ENCODE assay signal across 9 mouse cellular contexts in genomic region chr11:82684676-82685075, GRCm38 (mm10).
DNase-seq lines count a peak whose midpoint lies in the region; ATAC-seq and TF ChIP-seq lines count a peak whose summit lies in the region.
"Had no signal": no experiment of that assay in that cellular context is flagged by ENCODE, and none has a peak within 500 bp of the region (broad histone marks: within the 10 kb centered on the region; RNA-seq: fewer than 3 reads in every experiment).

No protein-coding gene starts in this region.

- peak; percentile 50; the same call in 1 of the 2 replicates for ATAC-seq in hindbrain, embryonic 16.5 days
- no peak for ATAC-seq in hindbrain, embryonic 11.5 days (ENCODE audit: low FRiP score)
- no peak for ATAC-seq in lung, postnatal 0 days
- no peak for ATAC-seq in midbrain, embryonic 13.5 days

- no peak overlapping the region for H3K9ac ChIP-seq in hindbrain, embryonic 16.5 days (ENCODE audit: low read depth, low read length)
- no peak overlapping the region for H3K9ac ChIP-seq in hindbrain, embryonic 11.5 days (ENCODE audit: low read depth, low read length)
- no peak overlapping the region for H3K9ac ChIP-seq in lung, postnatal 0 days (replicated peaks; ENCODE audit: low read depth)
- no peak overlapping the region for H3K9ac ChIP-seq in midbrain, embryonic 13.5 days (replicated peaks)
- H3K9ac ChIP-seq: liver, embryonic 14.5 days had no signal

- no peak for TF ChIP-seq CTCF in lung, postnatal 0 days (IDR thresholded peaks at IDR 0.05)

- no peak for TF ChIP-seq EP300 in lung, postnatal 0 days (IDR thresholded peaks at IDR 0.05)

- H3K4me2 ChIP-seq in hindbrain, embryonic 16.5 days (ENCODE audit: low read length), result no peak overlapping the region
- no peak overlapping the region for H3K4me2 ChIP-seq in hindbrain, embryonic 11.5 days (replicated peaks; ENCODE audit: low read depth, low read length)
- no peak overlapping the region for H3K4me2 ChIP-seq in lung, postnatal 0 days (replicated peaks; ENCODE audit: low read depth, low read length)
- H3K4me2 ChIP-seq in midbrain, embryonic 13.5 days (replicated peaks), result no peak overlapping the region

- H3K4me3 ChIP-seq in hindbrain, embryonic 16.5 days (ENCODE audit: low read length), result no peak overlapping the region
- no peak overlapping the region for H3K4me3 ChIP-seq in hindbrain, embryonic 11.5 days (ENCODE audit: low read depth, low read length)
- no peak overlapping the region for H3K4me3 ChIP-seq in lung, postnatal 0 days (ENCODE audit: low read depth, low read length)
- no peak overlapping the region for H3K4me3 ChIP-seq in midbrain, embryonic 13.5 days (replicated peaks)

- no peak for DNase-seq in hindbrain, embryonic 11.5 days (ENCODE audit: low spot score)
- DNase-seq in adrenal gland, postnatal 25 days, result peak; percentile 22
- DNase-seq in frontal cortex, adult 2 months (ENCODE audit: extremely low spot score in 1 of 2, low spot score in 1 of 2), result peak; percentile 56 to 75
- peak; percentile 86 for DNase-seq in kidney, postnatal 10 days
- DNase-seq in lung, postnatal 0 days (ENCODE audit: low spot score), result peak; percentile 24
- peak; percentile 35 for DNase-seq in urinary bladder, postnatal 25 days (ENCODE audit: low spot score)

- 63% methylated on average over 6 of the region's 6 CpGs for WGBS in hindbrain, embryonic 16.5 days
- 93% methylated on average over 6 of the region's 6 CpGs for WGBS in hindbrain, embryonic 11.5 days
- 57% methylated on average over 6 of the region's 6 CpGs for WGBS in lung, postnatal 0 days
- 87% methylated on average over 6 of the region's 6 CpGs for WGBS in midbrain, embryonic 13.5 days

- H3K27me3 ChIP-seq in hindbrain, embryonic 16.5 days (replicated peaks; ENCODE audit: control insufficient read depth, insufficient read depth, low read length), result no peaks in the 10 kb centered on the region; the same call in 1 of the 2 replicates
- H3K27me3 ChIP-seq in hindbrain, embryonic 11.5 days (ENCODE audit: control insufficient read depth, insufficient read depth, low read length), result no peaks in the 10 kb centered on the region
- no peaks in the 10 kb centered on the region for H3K27me3 ChIP-seq in lung, postnatal 0 days (replicated peaks; ENCODE audit: insufficient read depth, low read length)
- H3K27me3 ChIP-seq in midbrain, embryonic 13.5 days, result 0 out of 2 replicates have a peak, but pooled peaks cover 7% of the 10 kb centered on the region

- H3K27ac ChIP-seq in hindbrain, embryonic 16.5 days (ENCODE audit: low read depth, low read length), result peak overlapping the region; percentile 29; the same call in 1 of the 2 replicates
- no peak overlapping the region for H3K27ac ChIP-seq in hindbrain, embryonic 11.5 days (ENCODE audit: low read depth, low read length)
- H3K27ac ChIP-seq in lung, postnatal 0 days (ENCODE audit: low read length), result no peak overlapping the region
- H3K27ac ChIP-seq in midbrain, embryonic 13.5 days, result no peak overlapping the region
- H3K27ac ChIP-seq: liver, embryonic 14.5 days had no signal

- H3K9me3 ChIP-seq in hindbrain, embryonic 16.5 days (ENCODE audit: control insufficient read depth, low read length), result no peaks in the 10 kb centered on the region
- no peaks in the 10 kb centered on the region for H3K9me3 ChIP-seq in hindbrain, embryonic 11.5 days (ENCODE audit: control insufficient read depth, low read length)
- H3K9me3 ChIP-seq in lung, postnatal 0 days (ENCODE audit: low read length), result no peaks in the 10 kb centered on the region
- no peaks in the 10 kb centered on the region for H3K9me3 ChIP-seq in midbrain, embryonic 13.5 days

- peaks cover 12% of the 10 kb centered on the region for H3K4me1 ChIP-seq in hindbrain, embryonic 16.5 days (ENCODE audit: control insufficient read depth, insufficient read depth, low read depth, low read length)
- H3K4me1 ChIP-seq in hindbrain, embryonic 11.5 days (replicated peaks; ENCODE audit: control insufficient read depth, insufficient read depth, low read length), result no peaks in the 10 kb centered on the region
- no peaks in the 10 kb centered on the region for H3K4me1 ChIP-seq in lung, postnatal 0 days (ENCODE audit: insufficient read depth, low read depth, low read length)
- H3K4me1 ChIP-seq in midbrain, embryonic 13.5 days (replicated peaks), result no peaks in the 10 kb centered on the region

- no peaks in the 10 kb centered on the region for H3K36me3 ChIP-seq in hindbrain, embryonic 16.5 days (ENCODE audit: control insufficient read depth, insufficient read depth, low read length)
- no peaks in the 10 kb centered on the region for H3K36me3 ChIP-seq in hindbrain, embryonic 11.5 days (ENCODE audit: control insufficient read depth, insufficient read depth, low read length)
- no peaks in the 10 kb centered on the region for H3K36me3 ChIP-seq in lung, postnatal 0 days (ENCODE audit: insufficient read depth, low read length)
- no peaks in the 10 kb centered on the region for H3K36me3 ChIP-seq in midbrain, embryonic 13.5 days
